Mouse (Mus musculus) cerebellum, adult 2 months (tissue): Measurements from ENCODE around the gene Med4.

Experiments
- CTCF ChIP-seq: fragments of 200-500 bp; IDR thresholded peaks from 2 replicates; pipeline ENCODE4 v1.5.1; 2011; ENCODE audit warnings: low read depth, mild to moderate bottlenecking, control low read depth, low read length, moderate library complexity, borderline replicate concordance; ENCODE audit not compliant: insufficient read depth
- POLR2A ChIP-seq: fragments of 200-500 bp; IDR thresholded peaks from 2 replicates; pipeline ENCODE4 v1.6.1; 2011; ENCODE audit warnings: low read length, control low read depth, borderline replicate concordance; ENCODE audit not compliant: insufficient read depth

- TF ChIP-seq POLR2A (no peak), CTCF (no peak)
Measured at GRCm38 (mm10) chr14:73462211-73462610, 47.6 kb upstream of the Med4 start.
